Mouse (Mus musculus) heart, embryonic 11.5 days (tissue): ENCODE data around the gene Acap2. TPM values are rescaled to one million over a fixed set of nuclear protein-coding genes. Genes with fewer than 3 reads are reported as not detected.

Experiments used
- ATAC-seq: fragments of 200-750 bp; cut with Nextera tagmentation; replicated peaks from 2 replicates; pipeline ENCODE4 v1.8.0; 2017; ENCODE audit warnings: moderate library complexity; ENCODE audit not compliant: insufficient number of reproducible peaks, low FRiP score, low TSS enrichment
- H3K27ac ChIP-seq: fragments of 300-500 bp; sonication (generic); 2 replicates; pipeline ENCODE4 v1.5.1; 2014; ENCODE audit warnings: mild to moderate bottlenecking, low read depth, low read length
- H3K27me3 ChIP-seq: fragments of 300-500 bp; sonication (generic); 2 replicates; pipeline ENCODE4 v1.6.1; 2014; ENCODE audit warnings: mild to moderate bottlenecking, low read length, mixed read lengths; ENCODE audit not compliant: control insufficient read depth, insufficient read depth
- H3K36me3 ChIP-seq: fragments of 300-500 bp; sonication (generic); 2 replicates; pipeline ENCODE4 v1.6.1; 2014; ENCODE audit warnings: mild to moderate bottlenecking, low read length, moderate library complexity, mixed read lengths; ENCODE audit not compliant: control insufficient read depth, insufficient read depth
- H3K4me1 ChIP-seq: fragments of 300-500 bp; sonication (generic); 2 replicates; pipeline ENCODE4 v1.6.1; 2014; ENCODE audit warnings: low read length; ENCODE audit not compliant: control insufficient read depth, insufficient read depth
- H3K4me2 ChIP-seq: fragments of 300-500 bp; sonication (generic); 2 replicates; pipeline ENCODE4 v1.6.1; 2014; ENCODE audit warnings: mild to moderate bottlenecking, moderate library complexity
- H3K4me3 ChIP-seq: fragments of 300-500 bp; sonication (generic); 2 replicates; pipeline ENCODE4 v1.5.1; 2014; ENCODE audit warnings: low read depth, low read length
- H3K9ac ChIP-seq: fragments of 300-500 bp; sonication (generic); 2 replicates; pipeline ENCODE4 v1.6.1; 2014; ENCODE audit warnings: mild to moderate bottlenecking, low read depth, low read length, moderate library complexity
- H3K9me3 ChIP-seq: fragments of 300-500 bp; sonication (generic); replicated peaks from 2 replicates; pipeline ENCODE4 v1.6.1; 2016; ENCODE audit warnings: low read length; ENCODE audit not compliant: control insufficient read depth
- WGBS: fragments of 180-500 bp; shearing (Covaris S2); extraction: QIAGEN DNeasy Blood & Tissue Kit; methylation state at CpG from one replicate; pipeline ENCODE4 v1.1.7; 2014; ENCODE audit not compliant: insufficient replicate concordance; 5-methylcytosine and 5-hydroxymethylcytosine counted together
- polyA plus RNA-seq: library from polyadenylated mRNA; unstranded; fragments of >200 nt; fragmentation: Nextera tagmentation; extraction: Ambion mirVana; gene quantifications from 2 replicates; pipeline ENCODE4 v1.2.1, GENCODE M21; 2014

Acap2 gene
- polyA plus RNA-seq, 1 experiment from 2014 or later = 14.7 TPM

DNA sequence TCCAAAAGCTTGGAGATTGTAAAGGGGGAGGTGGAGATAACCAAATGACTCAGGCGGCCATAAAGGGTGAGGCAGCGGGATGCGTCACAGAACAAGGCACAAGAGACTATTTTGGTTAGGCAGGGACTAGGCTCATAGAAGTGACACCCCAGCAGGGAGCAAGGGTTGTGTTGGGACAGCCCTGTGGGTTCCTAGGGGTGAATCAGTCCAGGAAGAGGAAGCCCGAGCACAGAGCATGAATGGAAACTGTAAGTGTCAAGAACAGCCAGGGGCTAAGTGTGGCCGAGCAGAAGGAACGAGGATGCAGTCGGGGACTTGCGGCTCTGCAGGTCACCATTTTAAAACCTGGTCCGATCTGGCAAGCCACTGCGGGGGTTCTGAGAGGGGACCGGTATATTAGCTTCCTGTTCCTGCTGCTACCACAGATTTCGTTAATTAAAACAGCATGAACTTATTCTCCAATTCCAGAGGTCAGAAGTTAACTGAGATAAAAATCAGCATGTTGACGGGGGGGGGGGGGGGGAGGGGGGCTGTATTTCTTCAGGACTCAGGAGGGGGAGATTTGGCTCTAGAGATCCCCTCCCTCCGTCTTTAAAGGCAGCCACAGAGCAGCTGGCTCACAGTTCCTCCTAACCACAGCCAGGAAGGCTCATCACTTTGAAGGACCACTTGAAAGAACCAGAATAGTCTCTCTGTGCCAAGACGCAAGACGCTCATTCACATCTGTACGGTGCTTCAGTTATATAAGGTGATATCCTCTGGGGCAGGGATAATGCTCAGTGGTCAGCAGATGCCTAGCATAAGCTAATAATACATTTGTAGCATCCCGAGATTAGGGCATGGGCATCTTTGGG, 34.6 kb upstream of the Acap2 start:
- Histone ChIP-seq H3K4me2 (peak overlapping the region; percentile 56), H3K9ac (0 out of 2 replicates have a peak overlapping the region, but pooled peaks have one; percentile 46), H3K4me1 (peaks cover 6% of the 10 kb centered on the region; the same call in 1 of the 2 replicates), H3K27me3 (no peaks in the 10 kb centered on the region), H3K27ac (no peak overlapping the region), H3K4me3 (peak overlapping the region; percentile 10; the same call in 1 of the 2 replicates), H3K36me3 (no peaks in the 10 kb centered on the region), H3K9me3 (no peaks in the 10 kb centered on the region)
- 14% methylated on average over 18 of the region's 18 CpGs for WGBS
- ATAC-seq = no peak

GRCm38 (mm10) chr16:31234808-31235456, 33.9 kb upstream of the Acap2 start:
- H3K4me2 ChIP-seq = no peak overlapping the region; the same call in 1 of the 2 replicates

DNA sequence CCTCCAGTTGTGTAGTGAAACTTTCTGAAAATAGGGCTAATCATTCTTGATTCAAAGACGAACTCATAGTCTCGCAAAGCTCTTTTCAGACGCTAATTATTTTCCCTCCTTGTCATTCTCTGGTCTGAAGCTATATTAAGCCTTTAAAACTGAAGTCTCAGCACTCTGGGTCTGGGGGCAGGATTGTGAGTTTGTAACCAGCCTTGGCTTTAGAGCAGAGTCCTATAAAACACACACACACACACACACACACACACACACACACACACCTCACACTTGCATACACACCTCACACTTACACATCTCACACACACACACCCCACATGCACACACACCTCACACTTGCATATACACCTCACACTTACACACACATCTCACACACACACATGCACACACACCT, 33.3 kb upstream of the Acap2 start:
- Histone ChIP-seq H3K9me3 (no peaks in the 10 kb centered on the region), H3K27me3 (no peaks in the 10 kb centered on the region), H3K27ac (no peak overlapping the region), H3K4me2 (peak overlapping the region; percentile 65; the same call in 1 of the 2 replicates), H3K36me3 (no peaks in the 10 kb centered on the region), H3K4me3 (no peak overlapping the region), H3K4me1 (peaks cover 6% of the 10 kb centered on the region; the same call in 1 of the 2 replicates), H3K9ac (no peak overlapping the region)
- no peak for ATAC-seq
- WGBS = 56% methylated on average over 3 of the region's 3 CpGs

More at GRCm38 (mm10) chr16:31234808-31235456, 33.9 kb upstream of the Acap2 start:
- H3K9me3 ChIP-seq = no peaks in the 10 kb centered on the region
- H3K27me3 ChIP-seq = no peaks in the 10 kb centered on the region
- no peak overlapping the region for H3K4me3 ChIP-seq
- H3K9ac ChIP-seq = no peak overlapping the region
- no peak overlapping the region for H3K27ac ChIP-seq
- H3K36me3 ChIP-seq = no peaks in the 10 kb centered on the region
- ATAC-seq = no peak
- H3K4me1 ChIP-seq = peaks cover 6% of the 10 kb centered on the region; the same call in 1 of the 2 replicates
- WGBS = 69% methylated on average over 12 of the region's 12 CpGs

GRCm38 (mm10) chr16:31233541-31234339, 32.7 kb upstream of the Acap2 start:
- Histone ChIP-seq H3K4me3 (peak overlapping the region; percentile 17), H3K27ac (no peak overlapping the region), H3K9ac (no peak overlapping the region), H3K4me2 (peak overlapping the region; percentile 65), H3K4me1 (peaks cover 6% of the 10 kb centered on the region; the same call in 1 of the 2 replicates), H3K27me3 (no peaks in the 10 kb centered on the region), H3K36me3 (no peaks in the 10 kb centered on the region), H3K9me3 (no peaks in the 10 kb centered on the region)
- WGBS = 12% methylated on average over 20 of the region's 20 CpGs
- no peak for ATAC-seq

DNA sequence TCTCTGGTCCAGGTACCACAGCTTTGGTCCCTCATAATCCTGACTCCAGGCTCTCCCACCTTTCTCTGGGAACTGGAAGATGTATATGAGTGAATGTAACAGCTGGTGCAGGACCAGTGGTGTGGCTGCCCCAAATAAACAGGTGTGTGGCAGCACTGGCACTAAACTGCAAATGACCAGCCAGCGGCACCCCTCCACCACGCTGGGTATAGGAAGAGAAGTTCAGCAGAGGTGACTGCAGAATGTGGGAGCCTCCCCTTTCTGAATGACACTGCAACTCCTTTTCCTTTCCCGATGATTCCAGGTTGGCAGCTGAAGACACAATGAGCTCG, 32.1 kb upstream of the Acap2 start:
- ATAC-seq = no peak
- Histone ChIP-seq H3K9me3 (no peaks in the 10 kb centered on the region), H3K9ac (no peak overlapping the region), H3K4me2 (peak overlapping the region; percentile 65), H3K4me3 (peak overlapping the region; percentile 17), H3K27ac (no peak overlapping the region), H3K4me1 (peaks cover 6% of the 10 kb centered on the region; the same call in 1 of the 2 replicates), H3K27me3 (no peaks in the 10 kb centered on the region), H3K36me3 (no peaks in the 10 kb centered on the region)
- 12% methylated on average over 4 of the region's 4 CpGs for WGBS

DNA sequence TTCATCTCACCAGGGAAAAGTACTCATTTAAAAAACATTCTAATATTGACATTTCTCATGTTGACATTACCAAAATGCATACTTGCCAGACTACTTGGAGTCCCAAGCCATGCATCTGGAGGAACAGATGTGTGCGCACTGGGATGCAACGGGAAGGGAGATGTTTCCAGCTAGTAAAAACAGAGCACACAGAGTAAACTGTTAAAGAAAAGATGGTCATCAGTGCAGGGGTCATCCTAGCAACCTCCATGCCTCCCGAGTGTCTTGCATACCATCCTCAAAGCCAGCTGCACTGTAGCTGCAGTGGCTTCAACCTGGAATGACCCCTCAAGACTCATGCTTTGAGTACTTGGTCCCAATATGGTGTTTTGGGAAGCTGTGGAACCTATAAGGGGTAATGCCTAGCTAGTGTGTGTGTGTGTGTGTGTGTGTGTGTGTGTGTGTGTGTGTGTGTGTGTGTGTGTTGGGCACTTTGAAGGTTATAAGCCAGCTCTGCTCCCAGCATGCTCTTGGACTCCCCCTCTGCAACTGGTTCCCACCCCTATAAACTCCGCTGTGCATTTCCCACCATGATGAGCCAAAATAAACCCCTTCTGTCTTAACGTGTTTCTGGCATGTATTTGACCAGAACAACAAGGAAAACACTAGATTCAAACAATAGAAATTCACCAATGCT, 31.6 kb upstream of the Acap2 start:
- Histone ChIP-seq H3K36me3 (no peaks in the 10 kb centered on the region), H3K4me2 (no peak overlapping the region), H3K4me3 (no peak overlapping the region), H3K4me1 (peaks cover 6% of the 10 kb centered on the region; the same call in 1 of the 2 replicates), H3K27me3 (no peaks in the 10 kb centered on the region), H3K27ac (no peak overlapping the region), H3K9me3 (no peaks in the 10 kb centered on the region), H3K9ac (no peak overlapping the region)
- 74% methylated on average over 5 of the region's 5 CpGs for WGBS
- ATAC-seq = no peak

GRCm38 (mm10) chr16:31231591-31231990, 30.5 kb upstream of the Acap2 start:
- H3K4me1 ChIP-seq = peaks cover 6% of the 10 kb centered on the region; the same call in 1 of the 2 replicates
- H3K27me3 ChIP-seq = no peaks in the 10 kb centered on the region
- no peak for ATAC-seq
- H3K4me2 ChIP-seq = no peak overlapping the region
- H3K36me3 ChIP-seq = no peaks in the 10 kb centered on the region
- no peak overlapping the region for H3K4me3 ChIP-seq
- no peak overlapping the region for H3K27ac ChIP-seq
- WGBS = 66% methylated on average over 5 of the region's 5 CpGs
- H3K9me3 ChIP-seq = no peaks in the 10 kb centered on the region
- H3K9ac ChIP-seq = no peak overlapping the region

DNA sequence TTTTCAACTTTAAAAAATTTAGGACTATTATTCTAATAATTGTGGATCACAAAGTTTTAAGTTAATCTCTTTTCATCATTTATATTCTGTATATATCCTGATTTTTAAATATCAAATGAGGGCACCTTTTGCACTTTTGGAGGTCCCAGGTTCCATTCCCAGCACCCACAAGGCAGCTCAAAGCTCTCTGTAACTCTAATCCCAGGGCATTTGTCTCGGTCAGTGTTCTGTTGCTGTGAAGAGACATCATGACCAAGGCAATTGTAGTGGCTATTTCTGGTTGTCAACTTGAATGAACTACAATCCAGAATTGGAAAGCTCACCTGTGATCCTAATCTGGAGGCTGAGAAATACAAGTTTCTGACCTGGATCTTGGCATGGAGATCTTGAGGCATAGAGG, 26.7 kb upstream of the Acap2 start:
- H3K9me3 ChIP-seq = no peaks in the 10 kb centered on the region
- H3K9ac ChIP-seq = no peak overlapping the region
- H3K4me3 ChIP-seq = no peak overlapping the region
- H3K27me3 ChIP-seq = no peaks in the 10 kb centered on the region
- no peak overlapping the region for H3K27ac ChIP-seq
- H3K36me3 ChIP-seq = no peaks in the 10 kb centered on the region
- no peak for ATAC-seq
- no peaks in the 10 kb centered on the region for H3K4me1 ChIP-seq
- WGBS = 71% methylated on average over 1 of the region's 1 CpGs
- H3K4me2 ChIP-seq = no peak overlapping the region
